Mouse (Mus musculus): ENCODE measurements around the gene Wdr90. TPM values are rescaled to one million over a fixed set of nuclear protein-coding genes. Genes with fewer than 3 reads are reported as not detected.

Wdr90 gene
- 13.0 and 13.6 TPM in 2 replicates for total RNA-seq (2017)

DNA sequence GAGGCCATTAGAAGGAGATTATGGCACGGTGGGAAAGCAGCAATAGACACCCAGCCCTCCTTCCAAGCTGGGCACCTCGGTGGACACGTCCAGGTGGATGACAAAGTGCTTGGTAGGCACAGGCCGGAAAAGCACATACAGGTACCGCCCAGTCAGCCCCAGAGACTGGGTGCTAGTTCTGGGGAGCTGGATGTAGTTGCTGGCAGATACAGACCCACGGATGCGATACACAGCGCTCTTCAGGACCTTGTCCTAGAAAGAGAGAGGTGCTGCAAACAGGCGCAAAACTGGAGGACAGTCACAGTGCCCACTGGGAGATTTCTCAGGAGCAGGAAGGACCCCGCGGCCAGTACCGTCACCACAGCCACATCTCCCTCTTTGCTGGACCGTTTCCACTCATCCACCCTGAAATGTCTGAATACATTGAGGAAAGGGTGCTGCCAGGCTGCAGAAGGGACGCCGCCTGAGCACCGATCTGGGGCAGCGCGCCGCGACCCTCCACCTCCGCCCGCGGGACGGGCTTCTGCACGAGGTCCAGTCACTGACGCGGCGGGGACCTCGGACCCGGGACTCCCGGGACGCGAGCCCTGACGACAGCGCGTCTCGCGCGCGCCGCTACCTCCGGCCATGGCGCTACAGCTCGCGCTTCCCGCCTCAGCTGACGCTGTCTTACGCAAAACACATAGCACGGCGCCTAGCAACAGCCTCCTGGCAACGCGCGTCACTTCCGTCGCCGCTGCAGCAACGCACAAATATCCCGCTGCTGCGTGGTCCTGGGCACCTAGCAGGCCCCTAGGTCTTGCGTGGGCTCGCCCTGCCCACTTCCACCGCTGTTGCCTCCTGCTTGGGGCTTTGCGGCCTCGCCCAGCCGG, at the start of gene Wdr90:
Wdr90 (minus strand) TSS at position 670 of the 872 bp plus-strand sequence.
- peak; percentile 97 for ATAC-seq (replicated peaks in 1 of 2; ENCODE audit: insufficient read depth in 1 of 2, low FRiP score in 2 of 2, low TSS enrichment in 1 of 2, low read depth in 1 of 2, poor library complexity in 2 of 2, severe bottlenecking in 2 of 2)

DNA sequence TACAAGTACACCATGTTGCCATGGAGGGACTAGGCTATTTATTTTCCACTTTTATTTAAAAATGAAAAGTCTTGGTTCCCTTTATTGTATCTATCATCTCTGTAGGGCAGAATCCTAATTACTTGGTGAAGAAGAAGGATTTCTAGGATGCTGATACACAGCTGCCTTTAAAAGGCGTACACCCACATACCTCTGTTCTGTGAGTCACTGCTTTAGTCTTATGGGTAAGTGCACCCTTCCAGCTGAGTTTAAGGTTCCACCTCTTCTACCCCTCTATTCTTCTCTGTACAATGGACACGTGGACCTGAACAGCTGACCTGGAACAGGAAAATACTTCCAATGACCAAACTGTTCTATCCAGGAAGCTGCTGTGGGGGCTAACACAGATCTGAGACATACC, 46.3 kb upstream of the Wdr90 start:
- no peak for ATAC-seq (replicated peaks in 1 of 2; ENCODE audit: insufficient read depth in 1 of 2, low FRiP score in 2 of 2, low TSS enrichment in 1 of 2, low read depth in 1 of 2, poor library complexity in 2 of 2, severe bottlenecking in 2 of 2)

DNA sequence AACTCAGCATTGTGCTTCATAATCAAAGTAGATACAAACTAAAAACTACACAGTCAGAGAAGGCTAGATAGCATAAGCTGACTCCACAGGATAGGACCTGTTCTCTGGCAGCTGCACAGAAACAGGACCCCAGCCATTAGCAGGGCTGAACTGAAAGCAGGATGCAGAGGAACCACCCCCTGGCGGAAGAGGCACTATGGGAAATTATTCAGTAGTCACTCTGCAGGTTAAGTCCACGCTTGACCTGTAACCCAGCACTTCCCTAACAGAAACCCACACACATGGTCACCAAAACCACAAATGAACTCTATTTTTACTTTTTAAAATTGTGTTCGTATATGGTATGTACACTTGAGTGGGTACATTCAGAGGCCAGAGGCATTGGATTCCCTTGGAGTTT, 41.8 kb upstream of the Wdr90 start:
- 0 out of 4 replicates have a peak, but pooled peaks of 1 of the 2 experiments have one; percentile 22 for ATAC-seq (replicated peaks in 1 of 2; ENCODE audit: insufficient read depth in 1 of 2, low FRiP score in 2 of 2, low TSS enrichment in 1 of 2, low read depth in 1 of 2, poor library complexity in 2 of 2, severe bottlenecking in 2 of 2)

DNA sequence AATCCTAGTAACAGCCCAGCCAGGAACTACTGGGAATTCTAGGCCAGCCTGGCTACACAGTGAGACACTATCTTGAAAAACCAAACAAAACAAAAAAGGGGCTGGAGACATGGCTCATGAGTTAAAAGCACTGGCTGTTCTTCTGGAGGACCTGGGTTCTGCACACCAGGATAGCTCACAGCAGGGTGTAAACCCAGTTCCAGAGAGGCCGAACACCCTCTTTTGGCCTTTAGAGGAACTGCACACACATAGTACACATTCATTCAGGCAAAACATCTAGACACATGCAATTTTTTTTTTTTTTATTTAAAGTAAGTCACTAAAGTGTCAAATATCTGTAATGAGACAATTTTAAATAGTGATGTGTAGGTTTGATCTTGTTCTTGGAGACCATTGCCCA, 38.9 kb upstream of the Wdr90 start:
- ATAC-seq (replicated peaks in 1 of 2; ENCODE audit: insufficient read depth in 1 of 2, low FRiP score in 2 of 2, low TSS enrichment in 1 of 2, low read depth in 1 of 2, poor library complexity in 2 of 2, severe bottlenecking in 2 of 2): no peak

DNA sequence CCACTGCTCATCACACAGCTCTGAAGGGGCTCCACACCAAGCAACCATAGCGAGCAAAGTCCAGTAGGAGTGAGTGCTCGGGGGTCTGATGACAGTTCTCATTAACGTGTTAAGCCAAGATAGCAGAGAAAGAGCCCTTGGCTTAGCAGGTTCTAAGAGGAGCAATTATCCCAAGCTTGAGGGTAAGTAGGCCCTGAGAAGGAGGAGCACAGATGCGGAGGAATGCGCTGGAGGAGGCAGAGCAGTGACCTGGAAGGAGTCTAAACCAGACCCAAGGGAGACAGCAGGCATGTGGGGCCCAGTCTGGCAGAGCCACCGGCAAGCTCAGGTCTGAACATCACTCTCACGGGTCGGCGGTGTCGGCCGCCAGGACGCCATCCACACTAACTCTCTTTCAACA, 34.6 kb upstream of the Wdr90 start:
- ATAC-seq (replicated peaks in 1 of 2; ENCODE audit: insufficient read depth in 1 of 2, low FRiP score in 2 of 2, low TSS enrichment in 1 of 2, low read depth in 1 of 2, poor library complexity in 2 of 2, severe bottlenecking in 2 of 2): no peak

DNA sequence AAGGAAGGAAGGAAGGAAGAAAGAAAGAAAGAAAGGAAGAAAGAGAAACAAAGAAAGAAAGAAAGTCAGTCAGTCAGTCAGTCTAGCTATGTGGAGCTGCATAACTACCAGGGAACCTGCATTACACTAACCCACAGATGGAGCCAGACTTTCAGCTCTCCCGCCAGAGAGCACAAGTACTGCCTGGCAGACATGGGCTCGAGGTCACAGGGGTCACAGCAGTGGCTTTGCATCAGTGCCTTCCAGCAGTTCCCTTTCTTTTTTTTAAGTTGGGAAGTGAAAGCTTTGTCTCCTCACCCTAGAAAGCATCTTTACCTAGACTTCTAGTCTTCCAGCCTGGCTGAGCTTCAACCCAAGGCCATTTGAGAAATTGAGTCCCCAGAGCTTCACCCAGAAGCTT, 34.1 kb upstream of the Wdr90 start:
- no peak for ATAC-seq (replicated peaks in 1 of 2; ENCODE audit: insufficient read depth in 1 of 2, low FRiP score in 2 of 2, low TSS enrichment in 1 of 2, low read depth in 1 of 2, poor library complexity in 2 of 2, severe bottlenecking in 2 of 2)

DNA sequence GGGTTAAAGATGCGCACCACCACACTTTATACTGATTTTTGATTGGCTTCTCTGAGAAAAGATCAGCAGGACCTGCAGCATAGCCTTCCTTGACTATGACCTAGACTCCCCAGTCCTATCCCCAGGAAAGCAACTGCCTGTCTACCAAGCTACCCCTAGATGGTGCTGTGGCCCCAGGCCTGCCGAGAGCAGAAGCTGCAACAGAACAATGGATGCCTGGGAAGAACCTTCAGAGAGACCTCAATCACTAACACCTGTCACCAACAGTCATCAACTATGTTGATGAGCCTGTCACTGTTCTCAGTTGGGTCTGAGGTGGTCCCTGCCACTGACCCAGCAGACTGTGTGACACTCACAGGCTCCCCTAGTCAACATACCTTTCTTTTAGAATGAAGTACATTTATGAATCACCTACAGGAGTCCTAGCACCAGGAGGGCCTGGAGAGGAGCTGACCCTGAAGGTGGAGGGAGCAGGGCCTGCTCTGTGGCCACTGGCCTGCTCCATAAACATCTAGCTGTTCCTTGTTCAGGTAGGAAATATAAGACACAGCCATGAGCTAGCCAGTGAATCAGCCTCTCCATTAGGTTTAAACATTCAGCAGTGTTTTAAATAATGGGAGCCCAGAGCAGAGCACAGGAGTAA, 32.8 kb upstream of the Wdr90 start:
- peak; percentile 86 to 91 for ATAC-seq (replicated peaks in 1 of 2; ENCODE audit: insufficient read depth in 1 of 2, low FRiP score in 2 of 2, low TSS enrichment in 1 of 2, low read depth in 1 of 2, poor library complexity in 2 of 2, severe bottlenecking in 2 of 2)

DNA sequence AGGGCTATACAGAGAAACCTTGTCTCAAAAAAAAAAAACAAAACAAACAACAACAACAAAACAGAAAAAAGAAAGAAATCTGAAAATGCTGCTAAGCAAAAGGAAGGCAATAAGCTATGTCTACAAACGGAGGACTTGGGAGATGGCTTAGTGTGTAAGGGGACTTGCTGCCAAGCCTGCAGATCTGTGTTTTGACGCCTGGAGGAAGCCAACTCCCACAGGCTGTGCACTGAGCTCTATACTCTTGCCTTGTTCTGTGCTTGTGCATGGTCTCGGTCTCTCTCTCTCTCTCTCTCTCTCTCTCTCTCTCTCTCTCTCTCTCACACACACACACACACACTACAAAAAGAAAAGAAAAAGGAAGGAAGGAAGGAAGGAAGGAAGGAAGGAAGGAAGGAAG, 27.5 kb upstream of the Wdr90 start:
- ATAC-seq (replicated peaks in 1 of 2; ENCODE audit: insufficient read depth in 1 of 2, low FRiP score in 2 of 2, low TSS enrichment in 1 of 2, low read depth in 1 of 2, poor library complexity in 2 of 2, severe bottlenecking in 2 of 2): no peak

DNA sequence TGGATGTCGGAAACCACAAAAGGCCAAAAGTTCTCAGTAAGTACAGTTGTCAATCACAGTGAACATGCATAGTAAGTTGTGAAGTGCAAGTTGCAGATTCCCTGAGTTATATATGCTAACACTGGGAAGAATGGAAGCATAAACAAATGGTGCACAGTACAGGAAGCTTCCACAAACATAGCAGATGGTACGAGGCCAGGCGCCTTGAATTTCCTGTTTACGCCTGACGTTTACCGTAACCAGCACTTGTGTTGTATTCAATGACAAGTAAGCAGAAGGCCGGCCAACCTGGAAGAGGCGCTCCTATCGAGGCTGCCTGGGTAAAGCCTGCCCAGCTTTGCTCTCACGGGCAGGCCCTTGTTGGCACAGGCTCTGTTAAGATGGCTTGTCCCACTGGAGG, 26.2 kb upstream of the Wdr90 start:
- ATAC-seq (replicated peaks in 1 of 2; ENCODE audit: insufficient read depth in 1 of 2, low FRiP score in 2 of 2, low TSS enrichment in 1 of 2, low read depth in 1 of 2, poor library complexity in 2 of 2, severe bottlenecking in 2 of 2): no peak

DNA sequence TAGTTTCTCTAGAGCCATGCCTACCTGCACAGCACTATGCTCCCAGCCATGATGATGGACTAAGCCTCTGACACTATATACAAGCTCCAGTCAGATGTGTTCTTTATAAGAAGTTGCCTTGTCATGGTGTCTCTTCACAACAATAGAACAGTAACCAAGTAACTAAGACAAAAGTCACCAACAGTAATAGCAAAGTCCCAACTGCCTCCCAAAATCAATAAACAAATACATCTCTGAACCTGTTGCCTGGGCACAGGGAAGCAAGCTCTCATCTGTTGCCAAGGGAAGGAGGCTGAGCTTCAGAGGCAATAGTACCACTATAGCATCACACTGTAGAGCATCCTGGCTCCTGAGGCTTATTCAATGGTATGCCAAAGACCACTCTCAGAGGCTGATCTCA, 25.5 kb upstream of the Wdr90 start:
- no peak for ATAC-seq (replicated peaks in 1 of 2; ENCODE audit: insufficient read depth in 1 of 2, low FRiP score in 2 of 2, low TSS enrichment in 1 of 2, low read depth in 1 of 2, poor library complexity in 2 of 2, severe bottlenecking in 2 of 2)

DNA sequence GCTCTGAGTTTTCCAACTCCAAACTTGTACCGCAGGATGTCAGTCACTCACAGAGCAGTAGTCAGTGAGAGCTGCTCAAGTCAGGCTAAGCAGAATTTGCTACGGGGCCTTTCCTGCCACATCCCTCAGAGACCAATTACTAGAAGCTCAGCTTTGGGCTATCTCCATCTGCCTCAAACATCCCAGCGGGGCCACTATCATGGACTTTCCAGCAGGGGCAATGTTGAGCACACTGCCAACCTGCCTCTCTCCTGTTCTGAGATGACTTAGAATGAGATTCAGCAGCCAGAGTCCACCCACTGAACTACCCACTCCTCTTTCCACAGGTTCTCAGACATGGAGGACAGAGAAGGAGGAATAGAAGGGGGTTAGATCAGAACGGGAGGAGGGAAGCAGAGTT, 24.3 kb upstream of the Wdr90 start:
- peak; percentile 35 to 44; a peak in 2 of 4 replicates for ATAC-seq (replicated peaks in 1 of 2; ENCODE audit: insufficient read depth in 1 of 2, low FRiP score in 2 of 2, low TSS enrichment in 1 of 2, low read depth in 1 of 2, poor library complexity in 2 of 2, severe bottlenecking in 2 of 2)

DNA sequence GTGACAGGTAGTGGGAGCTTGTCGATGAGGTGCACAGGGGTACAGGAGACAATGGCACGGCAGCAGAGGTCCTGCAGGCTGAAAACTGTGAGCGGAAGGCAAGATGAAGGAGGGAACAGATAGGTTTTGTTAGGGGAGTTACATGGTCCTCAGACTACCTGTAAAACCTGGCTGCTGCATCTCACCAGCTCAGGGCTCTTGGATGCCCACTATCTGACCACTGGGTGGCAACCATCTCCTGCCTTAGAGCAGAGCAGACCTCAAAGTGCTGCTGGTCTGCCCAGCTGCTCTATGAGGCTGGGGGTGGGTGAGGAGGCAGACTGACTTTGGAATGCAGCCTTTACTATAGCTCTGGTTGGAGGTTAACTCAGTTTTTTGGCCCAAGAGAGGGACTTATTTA, 22.5 kb upstream of the Wdr90 start:
- ATAC-seq (replicated peaks in 1 of 2; ENCODE audit: insufficient read depth in 1 of 2, low FRiP score in 2 of 2, low TSS enrichment in 1 of 2, low read depth in 1 of 2, poor library complexity in 2 of 2, severe bottlenecking in 2 of 2): no peak

DNA sequence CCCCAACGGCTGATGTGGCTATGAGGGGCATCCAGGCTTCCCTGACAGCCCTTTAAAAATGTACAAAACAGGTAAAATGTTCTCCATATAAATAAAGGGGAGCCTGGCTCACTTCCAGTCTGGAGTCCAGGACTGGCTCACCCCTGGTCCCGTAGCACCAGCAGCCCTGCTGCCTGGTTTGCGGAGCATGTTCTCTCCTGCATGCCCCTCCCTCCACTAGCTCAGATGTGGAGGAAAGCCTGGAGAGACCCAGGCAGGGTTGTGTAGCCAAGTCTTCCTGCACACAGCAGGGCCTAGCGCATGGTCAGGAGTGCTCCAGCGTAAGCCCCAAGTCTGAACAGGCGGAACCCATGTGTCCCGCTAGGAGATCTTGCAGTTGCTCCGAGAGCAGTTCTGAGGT, 22.0 kb upstream of the Wdr90 start:
- no peak for ATAC-seq (replicated peaks in 1 of 2; ENCODE audit: insufficient read depth in 1 of 2, low FRiP score in 2 of 2, low TSS enrichment in 1 of 2, low read depth in 1 of 2, poor library complexity in 2 of 2, severe bottlenecking in 2 of 2)

DNA sequence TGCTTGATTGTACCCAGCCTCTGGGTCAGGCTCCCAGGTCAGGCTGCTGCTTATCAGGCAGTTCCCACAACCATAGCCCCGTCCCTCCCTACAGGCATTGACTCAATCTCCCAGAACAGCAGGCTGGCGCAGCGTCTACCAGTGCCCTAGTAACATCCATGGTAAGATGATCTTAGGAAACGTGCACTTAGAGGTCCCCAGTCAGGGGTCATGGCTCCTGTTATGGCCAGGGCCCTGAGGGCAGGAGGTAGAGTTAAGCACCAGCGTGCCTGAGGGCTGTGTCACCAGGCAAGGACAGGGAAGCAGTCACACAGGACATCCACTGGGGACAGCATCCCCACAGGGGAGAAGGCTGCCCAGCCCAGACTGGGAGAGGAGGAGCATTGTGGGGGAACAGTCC, 21.0 kb upstream of the Wdr90 start:
- ATAC-seq (replicated peaks in 1 of 2; ENCODE audit: insufficient read depth in 1 of 2, low FRiP score in 2 of 2, low TSS enrichment in 1 of 2, low read depth in 1 of 2, poor library complexity in 2 of 2, severe bottlenecking in 2 of 2): no peak

DNA sequence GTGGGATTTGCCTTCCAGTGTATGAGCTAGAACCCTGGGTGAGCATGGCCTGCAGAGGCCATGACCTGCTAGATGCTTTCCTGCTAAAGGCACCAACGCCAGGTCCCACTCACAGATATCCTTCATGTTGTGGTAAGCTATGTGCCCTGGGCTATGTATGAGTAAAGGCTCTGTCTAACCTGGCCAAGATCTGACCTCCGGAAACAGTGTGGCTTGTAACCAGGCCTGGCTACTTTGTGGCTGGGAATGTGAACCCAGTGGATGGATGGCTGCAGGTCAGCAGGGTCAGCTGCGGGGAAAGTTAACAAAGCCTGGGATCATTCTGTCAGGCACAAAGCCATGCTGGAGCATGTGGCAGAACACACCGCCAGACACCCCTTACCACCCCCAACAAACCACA, 20.4 kb upstream of the Wdr90 start:
- no peak for ATAC-seq (replicated peaks in 1 of 2; ENCODE audit: insufficient read depth in 1 of 2, low FRiP score in 2 of 2, low TSS enrichment in 1 of 2, low read depth in 1 of 2, poor library complexity in 2 of 2, severe bottlenecking in 2 of 2)

DNA sequence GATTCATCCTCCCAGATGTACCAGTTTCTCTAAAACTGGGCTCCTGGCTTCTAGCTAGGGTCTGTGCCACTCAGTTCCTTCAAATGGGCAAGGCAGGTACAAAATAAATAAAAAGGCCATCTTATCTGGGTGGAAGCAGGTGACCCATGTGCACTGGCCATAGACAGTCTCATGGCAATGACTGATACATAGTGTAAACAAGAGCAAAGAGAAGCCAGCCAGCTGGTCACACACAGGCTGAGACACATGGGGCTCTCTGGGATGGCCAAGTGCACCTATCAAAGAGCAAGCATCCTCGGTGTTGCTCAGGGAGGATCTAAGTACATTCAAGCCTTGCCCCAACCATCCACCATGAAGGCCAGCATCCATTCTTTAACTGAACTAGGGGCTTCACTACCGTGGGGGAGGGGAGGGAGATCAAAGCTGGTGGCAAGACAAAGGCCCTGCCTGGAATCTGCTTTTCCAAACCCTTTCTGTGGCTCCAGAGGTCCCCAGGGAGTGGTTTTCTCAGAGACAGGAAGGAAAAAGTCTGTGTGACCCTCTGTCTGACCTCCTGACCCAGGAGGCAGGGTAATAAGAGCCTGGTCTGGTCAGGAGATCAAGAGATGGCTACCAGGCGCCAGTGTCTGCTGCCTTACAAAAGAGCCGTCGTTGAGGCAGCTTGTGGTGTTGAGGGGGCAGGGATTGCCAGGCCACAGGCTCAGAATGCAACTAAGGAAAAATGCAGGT, 19.8 kb upstream of the Wdr90 start:
- ATAC-seq (replicated peaks in 1 of 2; ENCODE audit: insufficient read depth in 1 of 2, low FRiP score in 2 of 2, low TSS enrichment in 1 of 2, low read depth in 1 of 2, poor library complexity in 2 of 2, severe bottlenecking in 2 of 2): no peak

DNA sequence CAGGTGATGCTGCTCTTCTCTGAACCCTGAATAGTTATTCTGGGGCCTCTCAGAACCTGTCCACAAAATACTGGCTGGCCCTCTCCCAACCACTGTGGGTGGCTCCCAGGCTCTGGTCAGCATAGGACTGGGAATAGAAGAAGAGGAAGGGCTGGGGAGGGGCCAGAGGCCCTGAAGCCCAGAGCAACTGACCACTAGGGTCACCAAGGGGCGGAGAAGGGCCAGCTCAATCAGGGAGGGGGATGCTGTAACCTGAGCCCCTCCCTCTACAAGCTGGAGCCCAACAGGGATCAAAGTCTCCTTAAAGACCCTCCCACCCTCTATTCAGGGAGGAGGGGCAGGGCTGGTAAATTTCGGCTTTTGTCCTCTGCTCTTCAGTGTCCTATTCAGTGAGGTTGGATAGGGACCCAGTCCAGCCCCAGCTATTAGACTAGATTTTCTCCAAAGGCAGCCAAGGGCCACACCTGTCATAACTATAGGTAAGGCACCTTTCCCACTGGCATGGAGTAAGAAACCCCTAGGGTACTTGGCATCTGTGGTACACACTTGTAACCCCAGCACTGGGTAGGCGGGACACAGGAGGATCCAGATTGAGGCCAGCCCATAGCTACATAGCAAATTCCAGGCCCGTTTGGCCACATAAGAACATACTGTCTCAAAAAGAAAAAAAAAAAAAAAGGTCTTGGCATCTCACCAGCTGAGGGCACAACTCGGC, 19.1 kb upstream of the Wdr90 start, which contains the start of gene Wfikkn1:
Wfikkn1 (minus strand) TSS at position 663 of the 715 bp plus-strand sequence.
- no peak for ATAC-seq (replicated peaks in 1 of 2; ENCODE audit: insufficient read depth in 1 of 2, low FRiP score in 2 of 2, low TSS enrichment in 1 of 2, low read depth in 1 of 2, poor library complexity in 2 of 2, severe bottlenecking in 2 of 2)

All from hematopoietic stem cell, adult 5-6 weeks (primary cell).